Mouse (Mus musculus): ENCODE results near the gene Comp. TPM values are rescaled to one million over a fixed set of nuclear protein-coding genes. Genes with fewer than 3 reads are reported as not detected.

Gene Comp
- polyA plus RNA-seq, 1 experiment from 2014 or later: 0.22 TPM

DNA sequence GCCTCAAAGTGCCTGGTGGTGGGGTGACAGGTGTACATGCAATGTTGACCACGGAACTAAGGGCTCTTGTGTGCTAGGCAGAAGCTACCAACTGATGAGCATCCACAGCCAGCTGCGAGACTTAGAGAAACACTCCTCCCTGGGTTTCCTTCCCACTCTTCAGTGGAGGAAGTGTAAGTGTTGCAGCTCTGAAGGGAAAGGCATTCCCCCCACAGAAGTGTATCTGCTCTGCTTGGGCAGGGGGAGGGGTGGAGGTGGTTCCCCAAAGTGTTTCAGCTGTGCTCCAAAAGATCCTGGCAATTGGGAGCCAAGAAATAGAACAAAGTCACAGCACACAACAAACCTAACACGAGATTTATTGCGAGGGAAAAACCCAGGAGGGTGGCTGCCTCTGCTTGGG lies 19.4 kb upstream of the Comp start:
- H3K9ac ChIP-seq: 0 out of 2 replicates have a peak overlapping the region, but pooled peaks have one; percentile 37
- 0 out of 2 replicates have a peak, but pooled peaks cover 4% of the 10 kb centered on the region for H3K36me3 ChIP-seq
- H3K27ac ChIP-seq: peak overlapping the region; percentile 89; the same call in 1 of the 2 replicates
- WGBS: 48% methylated on average over 4 of the region's 4 CpGs
- ATAC-seq (ENCODE audit: insufficient read depth, low FRiP score, low read depth): no peak
- H3K27me3 ChIP-seq (replicated peaks): no peaks in the 10 kb centered on the region
- H3K4me2 ChIP-seq: peak overlapping the region; percentile 76
- peaks cover 32% of the 10 kb centered on the region for H3K4me1 ChIP-seq
- no peaks in the 10 kb centered on the region for H3K9me3 ChIP-seq
- H3K4me3 ChIP-seq (replicated peaks): peak overlapping the region; percentile 89; the same call in 1 of the 2 replicates

DNA sequence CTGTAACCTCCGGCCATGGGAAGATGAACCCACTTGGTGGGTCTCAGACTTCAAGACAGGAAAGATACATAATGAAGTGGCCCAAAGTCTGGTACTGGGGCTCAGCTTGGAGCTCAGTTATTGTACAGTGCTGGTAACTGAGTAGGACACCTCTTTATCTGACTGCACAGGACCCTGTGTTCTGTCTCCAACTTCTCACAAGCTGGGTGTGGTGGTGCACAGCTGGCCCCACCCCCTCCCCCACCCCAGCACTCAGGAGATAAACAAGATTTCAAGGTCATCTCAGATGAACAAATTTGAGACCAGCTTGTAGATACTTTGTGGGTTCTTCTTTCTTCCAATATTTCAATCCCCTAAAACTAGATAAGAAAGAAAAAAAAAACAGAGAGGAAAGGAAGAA lies 17.2 kb upstream of the Comp start:
- Histone ChIP-seq H3K9me3 (no peaks in the 10 kb centered on the region), H3K9ac (no peak overlapping the region), H3K4me1 (peaks cover 19% of the 10 kb centered on the region), H3K27ac (no peak overlapping the region), H3K36me3 (no peaks in the 10 kb centered on the region), H3K4me3 (replicated peaks) (no peak overlapping the region), H3K27me3 (replicated peaks) (no peaks in the 10 kb centered on the region), H3K4me2 (no peak overlapping the region)
- peak; percentile 42; the same call in 1 of the 2 replicates for ATAC-seq (ENCODE audit: insufficient read depth, low FRiP score, low read depth)
- WGBS: 84% methylated on average over 1 of the region's 1 CpGs

DNA sequence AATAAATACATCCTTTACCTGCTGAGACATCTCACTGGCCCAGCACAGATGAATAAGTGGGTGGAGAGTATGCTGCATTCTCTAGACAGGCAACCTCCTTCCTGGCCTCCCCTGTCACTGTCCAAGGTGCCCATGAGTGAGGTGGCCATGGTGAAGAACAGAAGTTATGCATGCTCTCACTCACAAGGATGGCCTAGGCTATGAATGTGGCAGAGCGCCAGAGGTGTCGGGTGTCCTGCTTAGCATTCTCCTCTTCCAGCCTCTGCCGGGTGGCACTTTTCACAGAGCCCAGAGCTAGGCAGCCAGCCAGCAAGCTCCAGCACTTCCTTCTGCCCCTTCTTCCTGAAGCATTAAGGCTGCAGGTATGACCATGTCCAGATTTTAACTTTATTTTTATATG lies 13.9 kb upstream of the Comp start:
- no peaks in the 10 kb centered on the region for H3K27me3 ChIP-seq (replicated peaks)
- H3K4me1 ChIP-seq: no peaks in the 10 kb centered on the region
- H3K4me3 ChIP-seq (replicated peaks): no peak overlapping the region
- no peak for ATAC-seq (ENCODE audit: insufficient read depth, low FRiP score, low read depth)
- H3K36me3 ChIP-seq: no peaks in the 10 kb centered on the region
- no peaks in the 10 kb centered on the region for H3K9me3 ChIP-seq
- no peak overlapping the region for H3K4me2 ChIP-seq
- WGBS: 17% methylated on average over 3 of the region's 3 CpGs
- H3K9ac ChIP-seq: no peak overlapping the region
- no peak overlapping the region for H3K27ac ChIP-seq

GRCm38 (mm10) chr8:70360769-70361168 lies 12.6 kb upstream of the Comp start:
- H3K9me3 ChIP-seq: no peaks in the 10 kb centered on the region
- no peak overlapping the region for H3K4me3 ChIP-seq (replicated peaks)
- no peaks in the 10 kb centered on the region for H3K4me1 ChIP-seq
- no peak overlapping the region for H3K9ac ChIP-seq
- H3K36me3 ChIP-seq: no peaks in the 10 kb centered on the region
- no peak for ATAC-seq (ENCODE audit: insufficient read depth, low FRiP score, low read depth)
- no peaks in the 10 kb centered on the region for H3K27me3 ChIP-seq (replicated peaks)
- 43% methylated on average over 4 of the region's 4 CpGs for WGBS
- H3K27ac ChIP-seq: no peak overlapping the region
- H3K4me2 ChIP-seq: no peak overlapping the region

GRCm38 (mm10) chr8:70361484-70362032 lies 11.8 kb upstream of the Comp start:
- H3K27me3 ChIP-seq (replicated peaks): no peaks in the 10 kb centered on the region
- no peak overlapping the region for H3K9ac ChIP-seq
- H3K4me3 ChIP-seq (replicated peaks): no peak overlapping the region
- ATAC-seq (ENCODE audit: insufficient read depth, low FRiP score, low read depth): no peak
- no peaks in the 10 kb centered on the region for H3K36me3 ChIP-seq
- no peak overlapping the region for H3K27ac ChIP-seq
- 75% methylated on average over 10 of the region's 10 CpGs for WGBS
- no peaks in the 10 kb centered on the region for H3K4me1 ChIP-seq
- H3K9me3 ChIP-seq: no peaks in the 10 kb centered on the region
- H3K4me2 ChIP-seq: no peak overlapping the region

DNA sequence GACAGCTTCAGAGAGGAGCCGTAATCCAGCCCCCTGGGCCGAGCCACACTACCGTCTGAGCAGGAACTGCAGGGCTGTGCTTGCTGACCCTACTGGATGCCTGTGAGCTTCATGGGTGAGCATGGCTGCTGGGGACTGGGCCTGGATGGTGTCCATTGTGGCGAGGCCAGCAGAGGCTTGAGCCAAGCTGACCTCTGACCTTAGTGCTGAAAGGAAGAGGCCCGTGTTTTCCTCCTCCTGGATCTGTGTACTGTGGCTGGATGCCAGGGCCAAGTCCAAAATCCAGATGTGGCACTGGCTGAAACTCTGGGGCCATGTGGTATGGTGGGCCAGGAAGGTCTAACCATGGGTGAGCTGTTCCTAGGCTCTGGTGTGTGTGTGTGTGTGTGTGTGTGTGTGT lies 9.3 kb upstream of the Comp start:
- Histone ChIP-seq H3K9me3 (no peaks in the 10 kb centered on the region), H3K4me1 (no peaks in the 10 kb centered on the region), H3K4me3 (replicated peaks) (no peak overlapping the region), H3K27ac (no peak overlapping the region), H3K9ac (no peak overlapping the region), H3K4me2 (no peak overlapping the region), H3K36me3 (no peaks in the 10 kb centered on the region), H3K27me3 (replicated peaks) (no peaks in the 10 kb centered on the region)
- WGBS: 33% methylated on average over 5 of the region's 5 CpGs
- no peak for ATAC-seq (ENCODE audit: insufficient read depth, low FRiP score, low read depth)

GRCm38 (mm10) chr8:70366588-70366987 lies 6.8 kb upstream of the Comp start:
- no peak overlapping the region for H3K9ac ChIP-seq
- H3K27me3 ChIP-seq (replicated peaks): peaks cover 2% of the 10 kb centered on the region
- H3K9me3 ChIP-seq: no peaks in the 10 kb centered on the region
- H3K27ac ChIP-seq: no peak overlapping the region
- H3K36me3 ChIP-seq: no peaks in the 10 kb centered on the region
- no peak overlapping the region for H3K4me3 ChIP-seq (replicated peaks)
- H3K4me2 ChIP-seq: no peak overlapping the region
- peak; percentile 54; the same call in 1 of the 2 replicates for ATAC-seq (ENCODE audit: insufficient read depth, low FRiP score, low read depth)
- 65% methylated on average over 5 of the region's 5 CpGs for WGBS
- H3K4me1 ChIP-seq: no peaks in the 10 kb centered on the region

DNA sequence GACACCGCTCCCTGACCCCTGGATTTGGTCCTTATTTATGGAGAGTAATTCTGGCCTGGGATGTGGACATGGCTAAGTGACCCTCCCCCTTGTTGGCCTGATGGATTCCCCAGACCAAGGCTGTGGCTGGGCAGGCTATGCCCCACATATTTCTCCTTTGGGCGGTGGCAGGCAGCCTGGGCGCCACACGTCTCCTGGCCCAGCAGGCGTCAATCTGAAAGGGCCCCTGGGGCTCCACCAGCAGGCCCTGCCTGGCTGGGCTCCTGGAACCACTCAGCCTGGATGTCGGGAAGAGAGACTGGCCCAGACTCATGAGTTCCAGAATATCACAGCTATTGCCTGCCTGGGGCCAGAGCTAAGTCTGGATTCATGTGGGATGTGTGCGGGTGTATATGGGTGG lies 2.9 kb upstream of the Comp start:
- no peak for ATAC-seq (ENCODE audit: insufficient read depth, low FRiP score, low read depth)
- no peak overlapping the region for H3K9ac ChIP-seq
- 84% methylated on average over 7 of the region's 7 CpGs for WGBS

DNA sequence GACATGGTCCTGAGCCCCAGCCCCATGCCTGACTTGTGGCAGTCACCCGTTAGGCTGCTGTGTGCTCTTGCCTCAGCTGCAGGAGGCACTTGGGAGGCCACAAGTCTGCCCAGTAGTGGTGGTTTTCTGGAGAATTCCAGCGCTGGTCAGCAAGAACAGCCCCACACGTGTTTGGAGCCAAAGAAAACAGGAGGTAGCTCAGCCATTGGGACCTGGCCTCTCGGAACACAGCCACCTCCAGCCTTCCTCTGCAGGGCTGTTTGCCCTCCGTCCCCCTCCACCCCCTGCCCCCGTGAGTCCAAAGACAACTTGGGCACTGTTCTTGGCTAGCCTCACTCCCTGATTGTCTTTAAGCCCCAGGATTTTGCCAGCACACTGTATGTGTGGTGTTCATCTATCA lies 1.4 kb upstream of the Comp start:
- H3K27me3 ChIP-seq (replicated peaks): peaks cover 55% of the 10 kb centered on the region

More for the DNA sequence above, 2.9 kb upstream of the Comp start:
- Histone ChIP-seq H3K4me1 (peaks cover 23% of the 10 kb centered on the region), H3K27ac (no peak overlapping the region), H3K9me3 (no peaks in the 10 kb centered on the region), H3K27me3 (replicated peaks) (peaks cover 40% of the 10 kb centered on the region), H3K4me2 (no peak overlapping the region), H3K36me3 (no peaks in the 10 kb centered on the region), H3K4me3 (replicated peaks) (no peak overlapping the region)

DNA sequence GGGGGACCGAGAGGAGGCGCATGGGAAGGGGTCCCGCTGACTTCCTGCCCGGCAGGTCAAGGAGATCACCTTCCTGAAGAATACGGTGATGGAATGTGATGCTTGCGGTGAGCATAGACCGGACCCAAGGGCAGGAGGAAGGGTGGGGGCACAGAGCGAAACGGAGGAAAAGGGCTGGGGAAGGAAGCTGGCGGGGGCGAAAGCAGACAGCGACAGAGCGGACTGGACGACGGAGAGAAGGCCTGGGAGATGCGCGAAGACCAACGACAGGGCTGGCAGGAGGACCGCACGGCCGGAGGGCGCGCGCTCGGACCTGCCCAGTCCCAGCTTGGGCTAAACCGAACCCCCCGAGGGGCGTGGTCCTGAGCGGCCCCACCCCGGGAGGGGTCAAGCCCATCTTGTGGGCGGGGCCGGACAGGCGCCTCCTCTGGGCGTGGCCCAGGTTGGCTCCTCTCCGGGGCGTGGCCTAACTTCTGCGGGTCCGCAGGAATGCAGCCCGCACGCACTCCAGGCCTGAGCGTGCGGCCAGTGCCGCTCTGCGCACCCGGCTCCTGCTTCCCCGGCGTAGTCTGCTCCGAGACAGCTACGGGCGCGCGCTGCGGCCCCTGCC lies 1.1 kb downstream of the Comp start:
- H3K4me3 ChIP-seq (replicated peaks): peak overlapping the region; percentile 37
- peak overlapping the region; percentile 68 for H3K4me2 ChIP-seq
- no peaks in the 10 kb centered on the region for H3K9me3 ChIP-seq
- peaks cover 77% of the 10 kb centered on the region for H3K27me3 ChIP-seq (replicated peaks)
- H3K27ac ChIP-seq: no peak overlapping the region
- under 1% methylated on average over 42 of the region's 53 CpGs for WGBS
- peak; percentile 65; the same call in 1 of the 2 replicates for ATAC-seq (ENCODE audit: insufficient read depth, low FRiP score, low read depth)
- no peaks in the 10 kb centered on the region for H3K36me3 ChIP-seq
- H3K9ac ChIP-seq: no peak overlapping the region
- H3K4me1 ChIP-seq: peaks cover 35% of the 10 kb centered on the region

More for the DNA sequence above, 1.4 kb upstream of the Comp start:
- Histone ChIP-seq H3K4me3 (replicated peaks) (no peak overlapping the region), H3K27ac (no peak overlapping the region), H3K4me1 (peaks cover 35% of the 10 kb centered on the region), H3K9ac (no peak overlapping the region), H3K4me2 (no peak overlapping the region), H3K36me3 (no peaks in the 10 kb centered on the region), H3K9me3 (no peaks in the 10 kb centered on the region)
- 44% methylated on average over 6 of the region's 6 CpGs for WGBS
- ATAC-seq (ENCODE audit: insufficient read depth, low FRiP score, low read depth): no peak

- Histone ChIP-seq H3K4me1 (peaks cover 35% of the 10 kb centered on the region), H3K9ac (no peak overlapping the region), H3K27ac (no peak overlapping the region), H3K27me3 (replicated peaks) (peaks cover 77% of the 10 kb centered on the region), H3K4me3 (replicated peaks) (peak overlapping the region; percentile 37), H3K9me3 (no peaks in the 10 kb centered on the region), H3K4me2 (peak overlapping the region; percentile 68), H3K36me3 (no peaks in the 10 kb centered on the region)
- no peak for ATAC-seq (ENCODE audit: insufficient read depth, low FRiP score, low read depth)
- WGBS: 6% methylated on average over 35 of the region's 35 CpGs
These were observed 2.0 kb downstream of the Comp start for GRCm38 (mm10) chr8:70375212-70375859.

- Histone ChIP-seq H3K27me3 (replicated peaks) (peaks cover 77% of the 10 kb centered on the region), H3K27ac (no peak overlapping the region), H3K4me3 (replicated peaks) (peak overlapping the region; percentile 3; the same call in 1 of the 2 replicates), H3K4me1 (peaks cover 35% of the 10 kb centered on the region), H3K9ac (no peak overlapping the region), H3K9me3 (no peaks in the 10 kb centered on the region), H3K4me2 (peak overlapping the region; percentile 34), H3K36me3 (no peaks in the 10 kb centered on the region)
- 8% methylated on average over 37 of the region's 37 CpGs for WGBS
- no peak for ATAC-seq (ENCODE audit: insufficient read depth, low FRiP score, low read depth)
These were observed 3.0 kb downstream of the Comp start for GRCm38 (mm10) chr8:70376275-70376741.
